Mouse (Mus musculus) frontal cortex, postnatal 10 days (tissue): ENCODE measurements at regions not wholly inside any gene's neighbourhood (a gene's known extent, or its start where the extent isn't known, plus 50 kb on each side); places are given as distances from the start of the nearest gene placed in this dataset.
A peak's percentile ranks its signal among the peaks of the same experiment; 100 is the strongest.

Experiments used
- DNase-seq, 2 experiments: peaks; one replicate each; pipeline ENCODE4 v3.0.0; 2022; ENCODE audit warnings: low spot score in 2 of 2, mixed read lengths in 1 of 2

GRCm38 (mm10) chr6:116767738-116768522 is 51.2 kb upstream of the Tmem72 start:
- DNase-seq, result peak; percentile 52 to 80

GRCm38 (mm10) chr6:116774954-116775675 is 58.4 kb upstream of the Tmem72 start:
- no peak for DNase-seq

DNA sequence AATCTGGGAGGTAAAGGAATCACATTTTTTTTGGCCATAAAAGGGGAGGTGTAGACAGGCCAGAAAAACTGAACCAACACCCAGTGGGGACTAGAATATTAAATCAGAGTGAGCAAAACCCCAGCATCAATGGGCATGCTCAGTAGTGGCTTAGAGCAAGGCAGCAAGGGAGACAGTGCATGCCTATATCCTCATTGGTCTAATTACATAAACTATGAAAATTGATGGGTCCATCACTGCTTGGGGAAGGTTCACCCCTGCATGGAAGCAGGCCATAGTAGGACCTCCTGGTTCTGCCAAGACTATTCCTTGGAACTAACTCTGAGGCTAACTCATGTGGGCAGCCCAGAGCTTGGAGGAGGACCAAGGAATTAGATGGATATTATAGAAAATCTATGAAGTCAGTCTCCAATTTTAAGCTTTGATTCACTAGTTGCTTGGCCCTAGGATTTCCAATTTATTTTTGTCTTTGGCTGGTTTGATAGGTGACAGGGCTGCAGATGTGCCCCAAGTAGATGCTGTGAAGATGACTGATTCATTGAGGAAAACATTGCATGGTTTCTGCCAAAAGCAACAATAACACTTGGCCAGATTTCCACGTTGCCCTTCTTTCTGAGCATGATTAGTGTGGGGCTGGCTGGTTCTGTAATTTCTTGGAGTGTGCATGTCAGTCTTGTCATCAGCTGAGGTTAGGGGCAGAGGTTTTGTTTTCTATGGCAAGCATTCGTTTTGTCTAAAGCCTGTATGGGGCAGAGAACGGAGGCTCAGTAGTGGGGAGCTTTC is 70.0 kb upstream of the Tmem72 start:
- no peak for DNase-seq

GRCm38 (mm10) chr6:116793321-116793960 is 76.7 kb upstream of the Tmem72 start:
- no peak for DNase-seq

GRCm38 (mm10) chr6:116793961-116794336 is 77.2 kb upstream of the Tmem72 start:
- no peak for DNase-seq

DNA sequence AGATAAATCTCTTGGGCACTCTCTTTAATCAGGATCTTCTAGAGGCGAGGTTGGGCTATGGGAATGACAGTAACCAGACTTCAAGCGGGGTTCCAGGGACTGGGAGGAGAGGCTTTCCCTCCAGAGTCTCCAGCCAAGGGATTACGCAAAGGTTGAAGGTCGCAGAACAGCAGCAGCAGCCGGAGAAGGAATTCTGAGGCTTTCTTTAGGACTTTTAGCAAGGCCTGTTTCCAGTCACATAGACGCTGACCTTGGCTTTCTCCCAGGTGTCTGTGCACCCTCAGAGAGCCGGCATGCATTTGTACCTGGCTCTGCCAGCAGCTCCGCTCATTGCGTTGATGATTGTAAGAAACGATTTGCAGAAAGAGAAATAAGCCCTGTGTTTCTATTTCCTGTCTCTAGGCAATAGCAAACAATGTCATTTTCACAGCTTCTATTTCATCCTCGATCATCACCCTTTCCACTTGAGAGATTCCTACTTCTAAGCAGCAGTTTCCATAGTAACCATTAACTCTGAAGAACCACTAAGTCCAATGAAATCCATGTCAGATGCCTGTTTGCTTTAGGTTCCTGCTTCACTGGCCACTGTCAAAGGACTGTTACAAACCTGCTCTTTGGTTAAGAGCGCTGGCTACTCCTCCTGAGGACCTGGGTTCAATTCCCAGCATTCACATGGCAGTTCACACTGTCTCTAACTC is 104.7 kb upstream of the Tmem72 start:
- DNase-seq, result no peak

- no peak for DNase-seq
Observed at GRCm38 (mm10) chr6:116822605-116823004, 105.9 kb upstream of the Tmem72 start.

- DNase-seq, result no peak
Observed at GRCm38 (mm10) chr6:116825628-116826027, 108.9 kb upstream of the Tmem72 start.

DNA sequence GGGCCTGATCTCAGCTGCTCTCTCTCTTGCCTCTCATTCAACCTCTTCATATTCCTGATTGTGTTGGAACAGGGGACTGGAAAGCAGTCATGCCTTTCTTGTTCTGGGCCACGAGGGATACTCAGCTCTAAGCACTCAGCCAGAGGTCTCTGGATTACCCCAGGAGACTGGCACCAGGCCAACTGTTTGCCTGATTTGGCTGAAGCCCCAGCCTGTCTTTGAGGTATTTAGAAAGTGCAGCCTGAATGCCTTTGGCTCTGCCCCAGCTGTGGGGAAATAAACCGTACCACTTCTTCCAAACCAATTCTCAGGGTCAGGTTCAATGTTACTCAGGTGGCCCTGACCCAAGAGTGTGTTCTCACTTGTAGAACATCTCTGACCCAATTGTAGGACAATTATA is 112.6 kb upstream of the Tmem72 start:
- DNase-seq, result peak in 1 of 2 experiments; percentile 50

DNA sequence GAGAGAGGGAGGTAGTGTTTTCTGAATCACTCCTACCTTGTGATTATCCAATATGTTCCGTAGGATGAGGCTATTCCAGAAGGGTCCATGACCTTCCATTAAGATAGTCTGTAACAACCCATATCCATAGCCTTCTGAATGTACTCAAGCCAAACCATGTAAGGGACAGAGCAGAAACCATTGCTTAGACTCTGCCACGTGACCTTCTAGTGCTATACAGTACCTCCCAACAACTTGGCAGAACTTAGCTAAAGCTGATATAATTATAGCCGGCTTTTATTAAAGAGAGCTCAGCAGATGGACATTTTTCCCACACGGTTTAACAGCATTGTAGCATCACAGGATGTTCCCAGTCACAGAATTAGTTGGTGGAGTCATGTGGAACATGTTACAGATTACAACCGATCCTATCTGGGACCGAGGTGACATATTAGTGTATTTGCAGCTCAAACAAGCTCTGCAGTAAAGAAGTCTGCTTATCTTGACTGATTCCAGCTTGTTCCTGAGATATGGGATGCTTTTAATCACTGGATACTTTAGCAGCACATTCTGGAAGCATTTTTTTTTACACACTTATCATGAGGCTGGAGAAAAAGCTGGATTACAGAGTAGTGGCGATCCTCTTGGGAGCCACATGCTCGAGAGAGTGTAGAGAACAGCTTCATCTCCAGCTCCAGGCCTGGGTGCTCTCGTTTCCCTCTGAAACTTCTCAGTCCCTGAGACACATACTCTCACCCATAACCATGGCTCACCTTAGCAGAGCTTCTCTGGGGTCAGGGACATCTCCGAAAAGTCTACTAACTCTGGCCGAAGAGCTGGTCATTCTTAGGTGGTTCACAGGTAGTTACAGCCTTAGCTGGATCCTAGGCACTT is 129.5 kb upstream of the Tmem72 start:
- DNase-seq, result no peak

DNA sequence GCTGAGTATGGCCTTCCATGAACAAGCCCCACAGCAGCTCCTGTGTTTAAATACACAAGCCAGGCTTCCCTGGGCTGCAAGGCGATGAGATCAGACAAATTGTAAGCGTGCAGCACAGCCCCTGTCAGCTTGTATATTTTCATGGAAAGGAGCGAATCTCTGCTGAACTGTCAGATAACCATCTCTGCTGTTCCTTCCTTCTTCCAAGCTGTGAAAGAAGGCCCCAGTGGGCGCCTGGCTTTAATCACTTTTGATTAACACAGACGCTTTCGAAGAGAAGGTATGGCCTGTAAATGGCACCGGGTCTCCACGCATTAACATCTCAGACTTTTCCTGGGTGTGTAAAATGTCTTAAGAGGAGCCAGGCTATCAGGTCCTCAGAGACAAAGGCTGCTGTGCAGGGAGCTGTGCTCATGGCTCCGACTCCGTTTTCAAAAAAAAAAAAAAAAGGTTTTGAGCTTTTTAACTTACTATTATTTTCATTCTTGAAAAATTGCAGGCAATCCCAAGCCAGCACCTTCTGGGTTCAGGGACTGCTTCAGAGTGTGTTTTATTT is 131.9 kb upstream of the Tmem72 start:
- DNase-seq, result no peak

DNA sequence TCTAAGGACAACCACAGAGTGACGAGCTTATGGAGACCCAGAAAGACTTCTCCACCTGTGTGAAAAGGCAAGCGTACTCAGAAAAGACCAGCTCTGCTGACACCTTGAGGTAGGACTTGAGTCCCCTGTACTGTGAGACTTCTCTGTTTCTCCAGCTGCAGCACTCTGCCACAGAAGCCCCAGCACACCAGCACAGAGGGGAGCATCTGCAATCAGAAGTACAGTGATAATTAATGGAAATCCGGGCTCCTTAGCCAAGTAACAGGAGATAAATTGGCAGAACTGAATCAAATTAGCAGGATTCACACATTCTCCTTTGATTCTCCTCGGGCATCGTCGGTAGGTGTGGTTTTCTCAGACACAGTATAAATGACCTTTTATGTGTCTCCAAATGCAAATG is 137.3 kb upstream of the Tmem72 start:
- no peak for DNase-seq

GRCm38 (mm10) chr6:116856093-116856492 is 139.4 kb upstream of the Tmem72 start:
- DNase-seq, result no peak

DNA sequence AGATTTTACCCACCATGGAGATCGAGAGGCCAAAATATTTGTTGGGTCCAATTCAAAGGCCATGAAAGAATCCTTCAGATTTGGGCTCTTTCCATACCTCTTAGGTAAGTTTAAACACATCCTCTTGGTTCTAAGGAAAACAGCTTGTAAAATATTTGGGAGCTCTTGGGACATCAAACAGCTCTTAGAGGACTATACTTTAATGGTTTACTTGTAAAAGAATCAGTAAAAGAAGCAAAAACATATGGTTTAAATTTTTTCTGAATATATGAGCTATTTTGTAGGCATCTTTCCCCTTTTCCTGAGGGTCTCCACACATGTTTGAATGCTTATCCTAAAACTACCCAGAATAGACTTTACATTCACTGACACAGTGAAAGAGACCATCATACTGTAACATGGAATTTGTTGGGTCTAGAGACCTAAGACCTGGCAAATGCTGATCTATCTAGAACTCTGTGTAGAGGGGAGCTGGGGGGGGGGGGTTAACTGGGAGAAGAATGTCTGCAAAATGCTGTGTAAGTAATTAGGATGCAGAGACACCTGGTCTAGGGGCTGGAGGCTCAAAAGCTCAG is 140.3 kb upstream of the Tmem72 start:
- no peak for DNase-seq

DNA sequence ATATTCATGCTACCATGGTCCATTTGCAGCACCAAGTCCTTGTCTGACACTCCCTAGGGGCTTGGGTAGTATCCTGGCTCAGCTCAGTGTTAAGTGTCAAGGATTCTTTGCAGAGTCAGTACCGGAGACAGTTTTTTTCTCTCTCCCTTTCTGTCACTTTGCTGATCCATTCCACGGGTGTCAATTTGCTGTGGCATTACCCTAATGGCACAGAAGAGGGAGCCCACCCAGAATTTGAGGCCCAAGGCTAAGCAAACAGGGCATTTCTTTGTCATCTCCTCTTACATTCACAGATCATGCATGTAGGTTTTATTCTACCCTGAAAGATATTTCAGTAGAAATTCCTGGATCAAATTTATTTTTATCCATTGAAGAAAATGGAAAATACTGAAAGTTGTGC is 146.4 kb upstream of the Tmem72 start:
- no peak for DNase-seq

DNA sequence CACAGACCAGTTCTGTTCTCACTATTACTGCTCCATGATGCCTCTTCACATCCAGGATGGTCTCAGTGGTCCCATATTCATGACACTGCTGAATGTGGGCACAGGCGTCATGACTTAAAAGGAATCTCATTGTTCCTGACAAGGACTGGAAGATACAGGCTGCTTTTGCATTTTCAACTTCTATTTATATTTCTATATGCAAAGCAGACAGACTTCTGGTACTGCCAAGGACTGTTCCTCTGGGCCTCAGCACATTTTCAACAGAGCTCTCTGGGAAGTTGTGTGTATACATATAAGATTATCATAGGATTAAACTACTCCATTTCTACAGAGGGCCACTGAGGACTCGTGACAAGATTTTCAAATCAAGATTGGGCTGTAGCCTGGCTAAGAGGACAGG is 146.9 kb upstream of the Tmem72 start:
- DNase-seq, result no peak

DNA sequence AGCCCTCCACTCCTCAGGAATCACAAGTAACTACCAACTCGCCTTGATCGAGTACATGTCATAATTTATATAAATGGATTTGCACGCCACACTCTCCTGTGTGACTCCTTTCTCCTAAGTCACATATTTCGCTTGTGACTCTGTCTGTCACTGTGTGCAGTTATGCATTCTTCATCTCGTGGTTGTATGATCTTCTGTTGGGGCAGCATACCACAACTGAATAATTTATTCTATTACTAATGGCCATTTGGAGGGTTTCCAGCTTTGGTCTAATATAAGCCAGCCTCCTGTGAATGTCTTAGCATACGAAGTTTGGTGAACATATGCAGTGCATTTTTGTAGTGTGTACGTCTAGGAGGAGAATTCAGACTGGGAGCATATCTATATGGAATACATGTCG is 176.6 kb upstream of the Tmem72 start:
- no peak for DNase-seq

DNA sequence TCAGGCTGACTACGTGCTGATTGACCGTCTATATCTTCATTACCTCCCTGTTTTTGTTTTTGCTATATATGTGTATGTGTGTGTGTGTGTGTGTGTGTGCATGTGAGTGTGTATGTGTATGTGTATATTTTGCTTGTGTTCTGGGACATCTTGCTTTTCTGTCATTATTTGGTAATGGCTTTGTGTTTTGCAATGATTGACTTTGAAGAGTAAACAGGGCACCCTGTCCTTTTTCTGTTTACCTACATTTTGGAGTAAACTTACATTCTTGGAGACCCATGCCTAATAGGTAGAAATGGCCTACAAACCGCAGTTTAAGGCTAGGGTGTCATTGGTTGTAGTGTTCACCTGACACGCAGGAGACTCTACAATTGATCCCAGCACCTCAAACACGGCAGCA is 177.5 kb upstream of the Tmem72 start:
- DNase-seq, result no peak

GRCm38 (mm10) chr6:116895114-116895513 is 178.4 kb upstream of the Tmem72 start:
- DNase-seq, result peak; percentile 23 to 31

DNA sequence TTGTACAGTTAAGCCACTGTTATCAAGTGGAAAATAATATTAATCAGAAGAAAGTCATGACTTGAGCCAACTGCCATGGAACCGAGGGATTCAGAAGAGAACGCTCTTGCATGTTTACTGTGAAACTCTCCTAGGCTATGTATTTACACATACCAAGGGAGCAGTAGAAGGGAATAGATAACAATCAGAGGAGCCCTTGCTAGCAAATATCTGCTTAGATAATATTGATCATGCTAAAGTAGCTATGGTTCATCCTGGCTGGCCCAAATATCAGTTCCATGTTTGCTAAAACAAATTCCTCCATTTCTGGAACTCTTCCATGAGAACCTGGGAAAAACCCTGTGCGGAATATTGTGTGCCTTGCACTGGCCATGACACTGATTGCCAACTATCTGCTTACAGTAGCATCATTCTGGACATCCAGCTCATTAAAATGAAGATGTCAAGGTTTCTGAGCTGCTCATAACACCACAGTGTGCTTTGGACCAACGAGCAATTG is 179.5 kb upstream of the Tmem72 start:
- DNase-seq, result no peak
